Mouse (Mus musculus) hindbrain, embryonic 15.5 days (tissue): ENCODE measurements around the gene Myo3b. TPM values are rescaled to one million over a fixed set of nuclear protein-coding genes. Genes with fewer than 3 reads are reported as not detected.
A peak's percentile ranks its signal among the peaks of the same experiment; 100 is the strongest.

ENCODE experiments used
- ATAC-seq: fragments of 200-750 bp; cut with Nextera tagmentation; 2 replicates; pipeline ENCODE4 v1.8.0; 2017; ENCODE audit warnings: low read depth, moderate number of reproducible peaks, moderate TSS enrichment; ENCODE audit not compliant: low FRiP score
- H3K27ac ChIP-seq: fragments of 300-500 bp; sonication (generic); replicated peaks from 2 replicates; pipeline ENCODE4 v1.5.1; 2015; ENCODE audit warnings: mild to moderate bottlenecking, inconsistent platforms
- H3K27me3 ChIP-seq: fragments of 300-500 bp; sonication (generic); 2 replicates; pipeline ENCODE4 v1.6.1; 2015; ENCODE audit warnings: control low read depth, inconsistent platforms
- H3K36me3 ChIP-seq: fragments of 300-500 bp; sonication (generic); 2 replicates; pipeline ENCODE4 v1.6.1; 2015; ENCODE audit warnings: control low read depth, inconsistent platforms
- H3K4me1 ChIP-seq: fragments of 300-500 bp; sonication (generic); replicated peaks from 2 replicates; pipeline ENCODE4 v1.6.1; 2015; ENCODE audit warnings: control low read depth, inconsistent platforms
- H3K4me2 ChIP-seq: fragments of 300-500 bp; sonication (generic); 2 replicates; pipeline ENCODE4 v1.6.1; 2015; ENCODE audit warnings: moderate library complexity, mild to moderate bottlenecking, inconsistent platforms
- H3K4me3 ChIP-seq: fragments of 300-500 bp; sonication (generic); 2 replicates; pipeline ENCODE4 v1.5.1; 2015; ENCODE audit warnings: mild to moderate bottlenecking, inconsistent platforms
- H3K9ac ChIP-seq: fragments of 300-500 bp; sonication (generic); 2 replicates; pipeline ENCODE4 v1.6.1; 2015; ENCODE audit warnings: inconsistent platforms
- H3K9me3 ChIP-seq: fragments of 300-500 bp; sonication (generic); 2 replicates; pipeline ENCODE4 v1.6.1; 2016; ENCODE audit warnings: control low read depth, inconsistent platforms
- WGBS: fragments of 180-500 bp; shearing (Covaris S2); methylation state at CpG from one replicate; pipeline ENCODE4 v1.1.7; 2015; 5-methylcytosine and 5-hydroxymethylcytosine counted together
- polyA plus RNA-seq: library from polyadenylated mRNA; unstranded; fragments of >200 nt; fragmentation: Nextera tagmentation; extraction: Ambion mirVana; gene quantifications from 2 replicates; pipeline ENCODE4 v1.2.1, GENCODE M21; 2015

Gene Myo3b
- polyA plus RNA-seq, 1 experiment from 2014 or later = 0.26 TPM

GRCm38 (mm10) chr2:70322767-70323166 lies 283.8 kb downstream of the Myo3b start:
- H3K4me1 ChIP-seq = 0 out of 2 replicates have a peak, but pooled peaks cover 5% of the 10 kb centered on the region
- WGBS = 69% methylated on average over 9 of the region's 9 CpGs
- H3K4me3 ChIP-seq = no peak overlapping the region
- no peak overlapping the region for H3K9ac ChIP-seq
- H3K36me3 ChIP-seq = no peaks in the 10 kb centered on the region
- H3K27ac ChIP-seq = no peak overlapping the region
- H3K9me3 ChIP-seq = no peaks in the 10 kb centered on the region
- no peak overlapping the region for H3K4me2 ChIP-seq
- ATAC-seq = no peak
- no peaks in the 10 kb centered on the region for H3K27me3 ChIP-seq

GRCm38 (mm10) chr2:70327602-70328001 lies 288.7 kb downstream of the Myo3b start:
- WGBS = 87% methylated on average over 11 of the region's 11 CpGs
- H3K9me3 ChIP-seq = no peaks in the 10 kb centered on the region

GRCm38 (mm10) chr2:70332905-70333304 lies 294.0 kb downstream of the Myo3b start:
- H3K4me1 ChIP-seq = peaks cover 8% of the 10 kb centered on the region
- H3K4me2 ChIP-seq = no peak overlapping the region
- WGBS = 91% methylated on average over 6 of the region's 6 CpGs
- no peak for ATAC-seq
- no peaks in the 10 kb centered on the region for H3K27me3 ChIP-seq
- H3K9me3 ChIP-seq = no peaks in the 10 kb centered on the region
- H3K9ac ChIP-seq = no peak overlapping the region
- no peak overlapping the region for H3K4me3 ChIP-seq
- H3K27ac ChIP-seq = no peak overlapping the region
- no peaks in the 10 kb centered on the region for H3K36me3 ChIP-seq

More at GRCm38 (mm10) chr2:70327602-70328001, 288.7 kb downstream of the Myo3b start:
- Histone ChIP-seq H3K4me2 (no peak overlapping the region), H3K9ac (no peak overlapping the region), H3K36me3 (no peaks in the 10 kb centered on the region), H3K4me3 (no peak overlapping the region), H3K27me3 (no peaks in the 10 kb centered on the region), H3K27ac (no peak overlapping the region), H3K4me1 (no peaks in the 10 kb centered on the region)
- ATAC-seq = no peak

GRCm38 (mm10) chr2:70333553-70333952 lies 294.6 kb downstream of the Myo3b start:
- 85% methylated on average over 6 of the region's 6 CpGs for WGBS
- H3K4me3 ChIP-seq = no peak overlapping the region
- H3K27me3 ChIP-seq = no peaks in the 10 kb centered on the region
- H3K4me1 ChIP-seq = peaks cover 12% of the 10 kb centered on the region
- no peak overlapping the region for H3K4me2 ChIP-seq
- H3K36me3 ChIP-seq = no peaks in the 10 kb centered on the region
- ATAC-seq = no peak
- H3K27ac ChIP-seq = no peak overlapping the region
- H3K9me3 ChIP-seq = no peaks in the 10 kb centered on the region
- H3K9ac ChIP-seq = no peak overlapping the region

- Histone ChIP-seq H3K9me3 (no peaks in the 10 kb centered on the region), H3K9ac (no peak overlapping the region), H3K27me3 (no peaks in the 10 kb centered on the region), H3K4me2 (no peak overlapping the region), H3K27ac (no peak overlapping the region), H3K36me3 (no peaks in the 10 kb centered on the region), H3K4me3 (no peak overlapping the region), H3K4me1 (peaks cover 12% of the 10 kb centered on the region)
- 69% methylated on average over 6 of the region's 6 CpGs for WGBS
- ATAC-seq = no peak
These were observed 297.6 kb downstream of the Myo3b start for GRCm38 (mm10) chr2:70336551-70336950.

- no peaks in the 10 kb centered on the region for H3K9me3 ChIP-seq
- no peak overlapping the region for H3K9ac ChIP-seq
- no peaks in the 10 kb centered on the region for H3K36me3 ChIP-seq
- no peak overlapping the region for H3K4me2 ChIP-seq
- peak; percentile 42; the same call in 1 of the 2 replicates for ATAC-seq
- H3K4me1 ChIP-seq = peaks cover 12% of the 10 kb centered on the region
- no peak overlapping the region for H3K4me3 ChIP-seq
- H3K27me3 ChIP-seq = no peaks in the 10 kb centered on the region
- no peak overlapping the region for H3K27ac ChIP-seq
- WGBS = 30% methylated on average over 7 of the region's 7 CpGs
These were observed 298.3 kb downstream of the Myo3b start for GRCm38 (mm10) chr2:70337208-70337611.

GRCm38 (mm10) chr2:70337869-70338268 lies 298.9 kb downstream of the Myo3b start:
- ATAC-seq = no peak
- no peaks in the 10 kb centered on the region for H3K27me3 ChIP-seq
- WGBS = 58% methylated on average over 9 of the region's 9 CpGs
- no peak overlapping the region for H3K9ac ChIP-seq
- H3K4me2 ChIP-seq = no peak overlapping the region
- no peak overlapping the region for H3K4me3 ChIP-seq
- peaks cover 12% of the 10 kb centered on the region for H3K4me1 ChIP-seq
- no peak overlapping the region for H3K27ac ChIP-seq
- no peaks in the 10 kb centered on the region for H3K9me3 ChIP-seq
- H3K36me3 ChIP-seq = no peaks in the 10 kb centered on the region

- Histone ChIP-seq H3K4me1 (peaks cover 12% of the 10 kb centered on the region), H3K9me3 (no peaks in the 10 kb centered on the region), H3K4me3 (no peak overlapping the region), H3K4me2 (no peak overlapping the region), H3K9ac (no peak overlapping the region), H3K27me3 (no peaks in the 10 kb centered on the region), H3K27ac (no peak overlapping the region), H3K36me3 (no peaks in the 10 kb centered on the region)
- no peak for ATAC-seq
- WGBS = 73% methylated on average over 7 of the region's 7 CpGs
These were observed 300.1 kb downstream of the Myo3b start for GRCm38 (mm10) chr2:70339061-70339460.

- H3K36me3 ChIP-seq = no peaks in the 10 kb centered on the region
- H3K27ac ChIP-seq = no peak overlapping the region
- H3K4me3 ChIP-seq = no peak overlapping the region
- H3K9me3 ChIP-seq = no peaks in the 10 kb centered on the region
- H3K9ac ChIP-seq = no peak overlapping the region
- no peak overlapping the region for H3K4me2 ChIP-seq
- no peak for ATAC-seq
- no peaks in the 10 kb centered on the region for H3K27me3 ChIP-seq
- 77% methylated on average over 6 of the region's 6 CpGs for WGBS
- peaks cover 12% of the 10 kb centered on the region for H3K4me1 ChIP-seq
These were observed 300.6 kb downstream of the Myo3b start for GRCm38 (mm10) chr2:70339501-70339900.

- 92% methylated on average over 8 of the region's 8 CpGs for WGBS
- Histone ChIP-seq H3K36me3 (no peaks in the 10 kb centered on the region), H3K4me2 (no peak overlapping the region), H3K9me3 (no peaks in the 10 kb centered on the region), H3K27me3 (no peaks in the 10 kb centered on the region), H3K27ac (no peak overlapping the region), H3K4me1 (peaks cover 12% of the 10 kb centered on the region), H3K4me3 (no peak overlapping the region), H3K9ac (no peak overlapping the region)
- ATAC-seq = no peak
These were observed 301.3 kb downstream of the Myo3b start for GRCm38 (mm10) chr2:70340224-70340623.

GRCm38 (mm10) chr2:70345126-70345525 lies 306.2 kb downstream of the Myo3b start:
- no peak overlapping the region for H3K27ac ChIP-seq

GRCm38 (mm10) chr2:70347511-70347910 lies 308.6 kb downstream of the Myo3b start:
- no peaks in the 10 kb centered on the region for H3K27me3 ChIP-seq
- whole genome bisulfite sequencing = 49% methylated on average over 1 of the region's 1 CpGs
- H3K4me3 ChIP-seq = no peak overlapping the region
- no peak for ATAC-seq
- H3K9ac ChIP-seq = no peak overlapping the region
- no peaks in the 10 kb centered on the region for H3K36me3 ChIP-seq
- H3K9me3 ChIP-seq = no peaks in the 10 kb centered on the region
- H3K27ac ChIP-seq = no peak overlapping the region
- H3K4me2 ChIP-seq = no peak overlapping the region
- 0 out of 2 replicates have a peak, but pooled peaks cover 6% of the 10 kb centered on the region for H3K4me1 ChIP-seq

More at GRCm38 (mm10) chr2:70345126-70345525, 306.2 kb downstream of the Myo3b start:
- H3K4me1 ChIP-seq = 0 out of 2 replicates have a peak, but pooled peaks cover 6% of the 10 kb centered on the region
- ATAC-seq = no peak
- no peaks in the 10 kb centered on the region for H3K36me3 ChIP-seq
- no peaks in the 10 kb centered on the region for H3K9me3 ChIP-seq
- no peak overlapping the region for H3K4me3 ChIP-seq
- H3K4me2 ChIP-seq = no peak overlapping the region
- WGBS = 55% methylated on average over 8 of the region's 8 CpGs
- no peak overlapping the region for H3K9ac ChIP-seq
- no peaks in the 10 kb centered on the region for H3K27me3 ChIP-seq
